Mouse (Mus musculus) heart, postnatal 0 days (tissue): ENCODE data around the gene Sdc4. TPM values are rescaled to one million over a fixed set of nuclear protein-coding genes. Genes with fewer than 3 reads are reported as not detected.

Experiments used
- ATAC-seq: fragments of 200-750 bp; cut with Nextera tagmentation; 2 replicates; pipeline ENCODE4 v1.8.0; 2017; ENCODE audit warnings: low read depth, moderate number of reproducible peaks, moderate library complexity; ENCODE audit not compliant: insufficient read depth
- DNase-seq: peaks from one replicate; pipeline ENCODE4 v3.0.0-alpha.2; 2016; ENCODE audit warnings: low spot score
- H3K27ac ChIP-seq: fragments of 300-500 bp; sonication (generic); 2 replicates; pipeline ENCODE4 v1.5.1; 2014; ENCODE audit warnings: low read depth, mild to moderate bottlenecking
- H3K27me3 ChIP-seq: fragments of 300-500 bp; sonication (generic); 2 replicates; pipeline ENCODE4 v1.6.1; 2014; ENCODE audit warnings: low read length, mixed read lengths; ENCODE audit not compliant: control insufficient read depth, insufficient read depth
- H3K36me3 ChIP-seq: fragments of 300-500 bp; sonication (generic); replicated peaks from 2 replicates; pipeline ENCODE4 v1.6.1; 2014; ENCODE audit warnings: low read length, mixed read lengths; ENCODE audit not compliant: control insufficient read depth, insufficient read depth
- H3K4me1 ChIP-seq: fragments of 300-500 bp; sonication (generic); 2 replicates; pipeline ENCODE4 v1.6.1; 2014; ENCODE audit warnings: antibody characterized with exemption; ENCODE audit not compliant: control insufficient read depth, insufficient read depth
- H3K4me2 ChIP-seq: fragments of 300-500 bp; sonication (generic); 2 replicates; pipeline ENCODE4 v1.6.1; 2014; ENCODE audit warnings: low read depth, mild to moderate bottlenecking, low read length, moderate library complexity
- H3K4me3 ChIP-seq: fragments of 300-500 bp; sonication (generic); 2 replicates; pipeline ENCODE4 v1.5.1; 2014; ENCODE audit warnings: low read depth, low read length
- H3K9ac ChIP-seq: fragments of 300-500 bp; sonication (generic); replicated peaks from 2 replicates; pipeline ENCODE4 v1.6.1; 2014; ENCODE audit warnings: low read depth, low read length, mixed read lengths
- H3K9me3 ChIP-seq: fragments of 300-500 bp; sonication (generic); replicated peaks from 2 replicates; pipeline ENCODE4 v1.6.1; 2016; ENCODE audit warnings: low read length; ENCODE audit not compliant: control insufficient read depth
- CTCF ChIP-seq: IDR thresholded peaks from 2 replicates; pipeline ENCODE4 v1.5.1; 2016; ENCODE audit warnings: antibody characterized with exemption, control low read depth, low read depth
- EP300 ChIP-seq: IDR thresholded peaks from 2 replicates; pipeline ENCODE4 v1.6.1; 2016; ENCODE audit warnings: antibody characterized with exemption, low read depth
- WGBS: fragments of 180-500 bp; shearing (Covaris S2); extraction: QIAGEN DNeasy Blood & Tissue Kit; methylation state at CpG from one replicate; pipeline ENCODE4 v1.1.7; 2014; 5-methylcytosine and 5-hydroxymethylcytosine counted together
- polyA plus RNA-seq: library from polyadenylated mRNA; unstranded; fragments of >200 nt; fragmentation: Nextera tagmentation; extraction: Ambion mirVana; gene quantifications from 2 replicates; pipeline ENCODE4 v1.2.1, GENCODE M21; 2015
- total RNA-seq: library from RNA; depleted of rRNA; stranded (reverse); fragments of >200 nt; gene quantifications from 2 replicates; pipeline ENCODE4 v1.2.3, GENCODE M21; 2014; ENCODE audit warnings: low replicate concordance

Gene Sdc4
- total and polyA plus RNA-seq, 2 experiments from 2014 or later = 30.7 to 46.5 TPM

DNA sequence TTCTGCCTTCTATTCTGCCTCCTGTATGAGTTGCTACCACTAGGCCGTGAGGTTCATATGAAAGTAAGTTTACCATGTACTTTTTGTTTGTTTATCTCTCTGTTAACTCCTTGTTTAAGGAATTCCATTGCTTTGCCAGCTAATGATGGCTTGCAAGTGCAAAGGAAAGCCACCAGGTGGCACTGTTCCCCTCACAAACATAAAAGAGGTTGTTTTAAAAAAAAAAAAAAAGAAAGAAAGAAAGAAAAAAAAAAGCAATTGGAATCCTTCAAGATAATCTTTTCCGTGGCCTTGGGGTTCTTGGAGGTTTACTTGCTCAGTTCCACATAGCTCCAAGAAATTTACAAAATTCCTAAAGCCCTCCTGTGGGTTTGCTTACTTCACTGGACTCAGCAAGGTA is 26.5 kb downstream of the Sdc4 start:
- Histone ChIP-seq H3K4me3 (no peak overlapping the region), H3K27ac (no peak overlapping the region), H3K27me3 (peaks cover 27% of the 10 kb centered on the region), H3K4me2 (no peak overlapping the region), H3K36me3 (no peaks in the 10 kb centered on the region), H3K9me3 (no peaks in the 10 kb centered on the region), H3K9ac (no peak overlapping the region), H3K4me1 (no peaks in the 10 kb centered on the region)
- DNase-seq = peak; percentile 30
- ATAC-seq = no peak
- WGBS = 0% methylated on average over 2 of the region's 2 CpGs
- TF ChIP-seq EP300 (no peak), CTCF (peak; percentile 72)

DNA sequence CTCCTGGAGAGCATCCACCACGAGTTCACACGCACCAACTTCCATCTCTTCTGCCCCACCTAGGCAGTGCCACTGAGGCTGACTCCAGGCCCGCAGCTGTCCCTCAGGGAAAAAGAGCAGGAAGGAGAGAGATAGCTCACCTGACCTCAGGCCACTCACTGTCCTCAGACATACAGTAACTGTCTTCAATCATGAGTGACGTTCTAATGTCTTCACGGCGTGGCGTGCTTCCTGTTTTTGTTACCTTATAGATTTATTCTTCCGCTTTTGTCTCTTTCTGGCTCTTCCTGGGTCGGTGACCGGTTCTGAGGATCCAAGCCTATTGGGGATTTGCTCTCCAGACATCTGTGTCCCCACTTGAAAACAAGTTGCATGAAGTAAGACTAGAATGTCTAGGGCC is 29.1 kb downstream of the Sdc4 start:
- Histone ChIP-seq H3K4me3 (no peak overlapping the region), H3K9me3 (no peaks in the 10 kb centered on the region), H3K4me2 (no peak overlapping the region), H3K4me1 (no peaks in the 10 kb centered on the region), H3K27ac (no peak overlapping the region), H3K9ac (no peak overlapping the region), H3K36me3 (no peaks in the 10 kb centered on the region), H3K27me3 (peaks cover 45% of the 10 kb centered on the region)
- no peak for DNase-seq
- WGBS = 59% methylated on average over 10 of the region's 10 CpGs
- TF ChIP-seq EP300 = no peak
- TF ChIP-seq CTCF = no peak
- ATAC-seq = no peak

DNA sequence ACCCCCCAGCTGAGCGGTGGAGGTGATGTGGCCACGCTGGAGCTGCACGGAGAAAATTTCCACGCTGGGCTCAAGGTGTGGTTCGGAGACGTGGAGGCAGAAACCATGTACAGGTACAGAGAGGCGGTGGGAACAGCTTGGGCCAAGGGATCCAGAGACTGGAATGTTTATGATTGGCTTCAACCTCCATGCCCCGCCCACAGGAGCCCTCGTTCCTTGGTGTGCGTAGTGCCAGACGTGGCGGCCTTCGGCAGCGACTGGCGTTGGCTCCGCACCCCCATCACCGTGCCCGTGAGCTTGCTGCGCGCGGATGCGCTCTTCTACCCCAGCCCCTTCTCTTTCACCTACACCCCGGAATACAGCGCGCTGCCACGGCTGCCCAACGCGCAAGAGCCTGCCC is 29.5 kb downstream of the Sdc4 start:
- no peaks in the 10 kb centered on the region for H3K9me3 ChIP-seq
- TF ChIP-seq CTCF (no peak), EP300 (no peak)
- ATAC-seq (no peak), DNase-seq (no peak)
- 22% methylated on average over 28 of the region's 28 CpGs for WGBS
- no peak overlapping the region for H3K4me3 ChIP-seq
- H3K27ac ChIP-seq = no peak overlapping the region
- no peak overlapping the region for H3K4me2 ChIP-seq
- no peak overlapping the region for H3K9ac ChIP-seq
- no peaks in the 10 kb centered on the region for H3K36me3 ChIP-seq
- H3K4me1 ChIP-seq = no peaks in the 10 kb centered on the region
- H3K27me3 ChIP-seq = peaks cover 46% of the 10 kb centered on the region

DNA sequence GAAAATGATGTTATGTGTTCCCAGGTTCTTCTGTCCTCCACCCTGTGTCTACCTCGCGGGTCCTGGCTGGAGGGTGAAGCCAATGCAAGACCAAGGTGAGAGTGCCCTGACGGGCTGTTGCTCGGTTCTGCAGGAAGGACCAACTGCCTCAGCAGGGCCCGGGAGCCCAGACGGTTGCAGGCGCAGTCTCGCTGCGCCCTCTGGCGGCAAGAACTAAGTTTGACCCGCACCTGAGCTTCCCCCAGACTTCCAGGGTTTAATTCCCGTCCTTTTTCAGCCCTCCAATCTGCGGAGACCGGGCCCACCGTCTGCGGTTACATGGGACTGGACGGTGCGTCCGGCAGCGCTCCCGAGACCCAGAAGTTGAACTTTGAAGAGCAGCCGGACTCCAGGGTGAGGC is 36.0 kb downstream of the Sdc4 start:
- no peaks in the 10 kb centered on the region for H3K36me3 ChIP-seq
- H3K4me2 ChIP-seq = peak overlapping the region; percentile 22; the same call in 1 of the 2 replicates
- under 1% methylated on average over 22 of the region's 22 CpGs for WGBS
- H3K9me3 ChIP-seq = no peaks in the 10 kb centered on the region
- no peaks in the 10 kb centered on the region for H3K4me1 ChIP-seq
- H3K4me3 ChIP-seq = no peak overlapping the region
- DNase-seq (peak; percentile 60), ATAC-seq (peak; percentile 47; the same call in 1 of the 2 replicates)
- H3K27me3 ChIP-seq = peaks cover 86% of the 10 kb centered on the region
- H3K9ac ChIP-seq = no peak overlapping the region
- no peak for TF ChIP-seq EP300
- peak; percentile 78 for TF ChIP-seq CTCF
- H3K27ac ChIP-seq = no peak overlapping the region

DNA sequence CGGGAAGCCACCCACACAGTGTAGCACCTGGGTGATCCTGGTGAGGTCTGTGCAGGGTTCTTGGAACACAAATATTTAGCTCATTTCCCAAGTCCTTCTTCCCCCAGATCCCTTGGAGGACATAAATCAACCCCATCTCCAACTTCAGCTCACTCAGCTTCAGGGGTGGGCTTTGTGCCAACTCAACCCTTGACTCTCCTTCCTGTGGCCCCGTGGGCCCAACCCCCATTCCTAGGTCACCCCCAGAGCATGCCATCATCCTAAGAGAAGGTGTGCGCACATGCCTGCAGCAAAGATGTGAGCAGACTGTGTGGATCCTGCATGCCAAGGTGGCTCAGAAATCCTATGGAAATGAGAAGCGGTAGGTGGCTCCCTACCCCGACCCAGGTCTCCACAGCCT is 38.2 kb downstream of the Sdc4 start:
- no peak overlapping the region for H3K27ac ChIP-seq
- DNase-seq = no peak
- no peaks in the 10 kb centered on the region for H3K36me3 ChIP-seq
- H3K4me1 ChIP-seq = no peaks in the 10 kb centered on the region
- no peak for ATAC-seq
- WGBS = 51% methylated on average over 5 of the region's 5 CpGs
- no peak overlapping the region for H3K4me3 ChIP-seq
- peaks cover 98% of the 10 kb centered on the region for H3K27me3 ChIP-seq
- H3K4me2 ChIP-seq = no peak overlapping the region
- H3K9ac ChIP-seq = no peak overlapping the region
- H3K9me3 ChIP-seq = no peaks in the 10 kb centered on the region
- TF ChIP-seq EP300 (no peak), CTCF (no peak)

DNA sequence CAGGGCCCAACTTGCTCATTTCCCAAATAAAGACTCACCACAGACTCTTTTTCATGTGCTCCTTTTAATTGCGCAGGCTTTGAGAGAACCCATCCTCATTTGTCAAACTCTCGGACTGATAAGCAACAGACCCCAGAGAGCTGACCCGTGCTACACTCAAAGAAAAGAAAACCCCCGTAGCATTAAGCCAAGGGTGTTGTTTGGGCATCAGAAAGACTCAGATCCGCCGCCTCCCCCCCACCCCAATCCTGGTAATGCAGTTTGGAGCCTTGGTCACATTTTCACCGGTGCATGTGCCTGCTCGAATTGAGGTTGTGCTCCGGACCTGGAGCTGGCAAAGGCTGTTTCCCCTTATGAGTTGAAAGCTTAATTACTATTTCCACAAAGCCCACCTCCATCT is 38.6 kb downstream of the Sdc4 start, which contains the start of gene Matn4:
Gene Matn4, minus strand, starts transcription at position 101 of the 400 bp plus-strand sequence.
- Histone ChIP-seq H3K27me3 (peaks cover 98% of the 10 kb centered on the region), H3K36me3 (no peaks in the 10 kb centered on the region), H3K4me3 (peak within 1 kb of the TSS; percentile 38), H3K4me1 (no peaks in the 10 kb centered on the region), H3K4me2 (peak within 1 kb of the TSS; percentile 56), H3K9me3 (no peaks in the 10 kb centered on the region), H3K27ac (no peak within 1 kb of the TSS), H3K9ac (no peak within 1 kb of the TSS)
- TF ChIP-seq CTCF (no peak), EP300 (no peak)
- DNase-seq (no peak), ATAC-seq (no peak)
- 14% methylated on average over 9 of the region's 9 CpGs for WGBS
